Mouse (Mus musculus) forebrain, postnatal 0 days (tissue): ENCODE measurements around the gene Pdpk1. TPM values are rescaled to one million over a fixed set of nuclear protein-coding genes. Genes with fewer than 3 reads are reported as not detected.
"Not testable (repeated sequence)": the region's sequence is repeated elsewhere in the genome, so short reads cannot be mapped to it uniquely, and the experiment has no call there.

ENCODE experiments used
- ATAC-seq: fragments of 200-750 bp; cut with Nextera tagmentation; 2 replicates; pipeline ENCODE4 v1.8.0; 2017; ENCODE audit warnings: mild to moderate bottlenecking, moderate library complexity
- DNase-seq: peaks from one replicate; pipeline ENCODE4 v3.0.0-alpha.2; 2015
- H3K27ac ChIP-seq: fragments of 300-500 bp; sonication (generic); 2 replicates; pipeline ENCODE4 v1.5.1; 2014; ENCODE audit warnings: low read depth, mild to moderate bottlenecking, antibody characterized with exemption, low read length, moderate library complexity, mixed read lengths
- H3K27me3 ChIP-seq: fragments of 300-500 bp; sonication (generic); 2 replicates; pipeline ENCODE4 v1.6.1; 2014; ENCODE audit warnings: mild to moderate bottlenecking, low read length, mixed read lengths; ENCODE audit not compliant: insufficient read depth
- H3K36me3 ChIP-seq: fragments of 300-500 bp; sonication (generic); 2 replicates; pipeline ENCODE4 v1.6.1; 2014; ENCODE audit warnings: mild to moderate bottlenecking, moderate library complexity; ENCODE audit not compliant: insufficient read depth
- H3K4me1 ChIP-seq: fragments of 300-500 bp; sonication (generic); 2 replicates; pipeline ENCODE4 v1.6.1; 2014; ENCODE audit warnings: antibody characterized with exemption; ENCODE audit not compliant: insufficient read depth
- H3K4me2 ChIP-seq: fragments of 300-500 bp; sonication (generic); 2 replicates; pipeline ENCODE4 v1.6.1; 2014; ENCODE audit warnings: low read depth, mild to moderate bottlenecking, moderate library complexity
- H3K4me3 ChIP-seq: fragments of 300-500 bp; sonication (generic); 2 replicates; pipeline ENCODE4 v1.5.1; 2014; ENCODE audit warnings: low read depth, low read length, mixed read lengths
- H3K9ac ChIP-seq: fragments of 300-500 bp; sonication (generic); 2 replicates; pipeline ENCODE4 v1.6.1; 2014; ENCODE audit warnings: mild to moderate bottlenecking
- H3K9me3 ChIP-seq: fragments of 300-500 bp; sonication (generic); 2 replicates; pipeline ENCODE4 v1.6.1; 2016; ENCODE audit warnings: low read length
- CTCF ChIP-seq: sonication (generic); IDR thresholded peaks from 2 replicates; pipeline ENCODE4 v1.5.1; 2016; ENCODE audit warnings: antibody characterized with exemption, control low read depth, low read depth
- WGBS: fragments of 180-500 bp; shearing (Covaris S2); extraction: QIAGEN DNeasy Blood & Tissue Kit; methylation state at CpG from one replicate; pipeline ENCODE4 v1.1.7; 2014; 5-methylcytosine and 5-hydroxymethylcytosine counted together
- polyA plus RNA-seq: library from polyadenylated mRNA; unstranded; fragments of >200 nt; fragmentation: Nextera tagmentation; extraction: Ambion mirVana; gene quantifications from 2 replicates; pipeline ENCODE4 v1.2.1, GENCODE M21; 2015
- total RNA-seq: library from RNA; depleted of rRNA; stranded (reverse); fragments of >200 nt; gene quantifications from 2 replicates; pipeline ENCODE4 v1.2.3, GENCODE M21; 2014

Pdpk1 gene
- total and polyA plus RNA-seq, 2 experiments from 2014 or later, result 55.8 to 59.0 TPM

GRCm38 (mm10) chr17:24126801-24127200 is 23.9 kb downstream of the Pdpk1 start:
- 83% methylated on average over 3 of the region's 3 CpGs for WGBS
- Histone ChIP-seq H3K36me3 (no peaks in the 10 kb centered on the region), H3K4me3 (no peak overlapping the region), H3K4me2 (no peak overlapping the region), H3K9me3 (no peaks in the 10 kb centered on the region), H3K27me3 (no peaks in the 10 kb centered on the region), H3K27ac (no peak overlapping the region), H3K9ac (no peak overlapping the region), H3K4me1 (no peaks in the 10 kb centered on the region)
- DNase-seq, result no peak
- ATAC-seq, result no peak
- TF ChIP-seq CTCF, result no peak

DNA sequence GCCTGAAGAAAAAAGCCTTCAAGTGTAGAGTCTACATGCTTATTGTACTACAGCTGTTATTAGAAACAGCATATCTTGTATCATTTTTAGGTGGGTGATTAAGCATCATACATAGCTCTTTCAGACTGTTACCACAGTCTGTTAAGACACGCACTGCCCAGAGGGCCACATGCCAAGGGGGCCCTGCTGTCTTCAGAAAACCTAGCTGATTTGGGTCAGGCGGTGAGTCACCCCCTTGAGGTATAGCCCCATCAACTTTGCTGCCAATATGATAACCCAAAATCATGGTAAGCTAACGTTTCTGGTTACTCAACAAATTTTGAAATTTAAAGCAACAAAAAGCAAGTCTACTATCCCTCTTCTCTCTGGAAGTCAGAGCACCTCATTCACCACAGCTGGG is 31.3 kb downstream of the Pdpk1 start:
- DNase-seq, result no peak

DNA sequence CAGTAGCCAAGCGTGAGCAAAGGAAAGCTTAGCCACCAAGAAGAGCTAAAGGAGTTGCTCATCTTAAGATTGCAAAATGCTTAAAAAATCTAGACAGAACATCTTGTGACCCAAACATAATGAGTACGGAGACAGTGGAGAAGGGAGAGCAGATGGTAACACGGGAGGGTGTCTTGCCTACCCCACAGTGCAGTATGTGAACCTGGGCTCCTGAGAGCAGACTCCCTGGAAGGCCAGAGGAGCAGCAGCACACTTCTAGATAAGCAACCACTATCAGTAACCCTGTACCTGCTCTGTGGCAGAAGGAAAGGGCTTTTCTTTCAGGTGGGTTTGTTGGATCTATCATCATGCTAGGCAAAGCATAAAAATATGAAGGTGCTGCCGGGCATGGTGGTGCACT is 37.7 kb downstream of the Pdpk1 start:
- Histone ChIP-seq H3K9me3 (no peaks in the 10 kb centered on the region), H3K4me3 (no peak overlapping the region), H3K36me3 (peaks cover 4% of the 10 kb centered on the region), H3K4me2 (no peak overlapping the region), H3K4me1 (peaks cover 5% of the 10 kb centered on the region; the same call in 1 of the 2 replicates), H3K27ac (no peak overlapping the region), H3K27me3 (no peaks in the 10 kb centered on the region), H3K9ac (no peak overlapping the region)
- 77% methylated on average over 4 of the region's 4 CpGs for WGBS
- DNase-seq (no peak), ATAC-seq (no peak)
- no peak for TF ChIP-seq CTCF

More for the DNA sequence above, 31.3 kb downstream of the Pdpk1 start:
- no peak overlapping the region for H3K27ac ChIP-seq
- no peak for ATAC-seq
- H3K9ac ChIP-seq, result no peak overlapping the region
- no peaks in the 10 kb centered on the region for H3K9me3 ChIP-seq
- no peak overlapping the region for H3K4me2 ChIP-seq
- H3K4me3 ChIP-seq, result no peak overlapping the region
- TF ChIP-seq CTCF, result no peak
- peaks cover 5% of the 10 kb centered on the region; the same call in 1 of the 2 replicates for H3K4me1 ChIP-seq
- 86% methylated on average over 3 of the region's 3 CpGs for WGBS
- no peaks in the 10 kb centered on the region for H3K36me3 ChIP-seq
- no peaks in the 10 kb centered on the region for H3K27me3 ChIP-seq

- Histone ChIP-seq H3K27ac (no peak overlapping the region), H3K4me3 (no peak overlapping the region), H3K4me1 (no peaks in the 10 kb centered on the region), H3K36me3 (peaks cover 6% of the 10 kb centered on the region), H3K27me3 (no peaks in the 10 kb centered on the region), H3K4me2 (no peak overlapping the region), H3K9ac (no peak overlapping the region), H3K9me3 (no peaks in the 10 kb centered on the region)
- peak; percentile 13 for DNase-seq
- ATAC-seq, result no peak
- no peak for TF ChIP-seq CTCF
- WGBS, result 60% methylated on average over 1 of the region's 1 CpGs
Measured at GRCm38 (mm10) chr17:24111256-24111655, 39.5 kb downstream of the Pdpk1 start.

- Histone ChIP-seq H3K4me1 (no peaks in the 10 kb centered on the region), H3K9me3 (no peaks in the 10 kb centered on the region), H3K4me3 (no peak overlapping the region), H3K27ac (no peak overlapping the region), H3K9ac (no peak overlapping the region), H3K36me3 (peaks cover 14% of the 10 kb centered on the region), H3K4me2 (no peak overlapping the region), H3K27me3 (no peaks in the 10 kb centered on the region)
- no peak for TF ChIP-seq CTCF
- ATAC-seq (no peak), DNase-seq (peak; percentile 7)
- WGBS, result 52% methylated on average over 1 of the region's 1 CpGs
Measured at GRCm38 (mm10) chr17:24108896-24109295, 41.8 kb downstream of the Pdpk1 start.

DNA sequence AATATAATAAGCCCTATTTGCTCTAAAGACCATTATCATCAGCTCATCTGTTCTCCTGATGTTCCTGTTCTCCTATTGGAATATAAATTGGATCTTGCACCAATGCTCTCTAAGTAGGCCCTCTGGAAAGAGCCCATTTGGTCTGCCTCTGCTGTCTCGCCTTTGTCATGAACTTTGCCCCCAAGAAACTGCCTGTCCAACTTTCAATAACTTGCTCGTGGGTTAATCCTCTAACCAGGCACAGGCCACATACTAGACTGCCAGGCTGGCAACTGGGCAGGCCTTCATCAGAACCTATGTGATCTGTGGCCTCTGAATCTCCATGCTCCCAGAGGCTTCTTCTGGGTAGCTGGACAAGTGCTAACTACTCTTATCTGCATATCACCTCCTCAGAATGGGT is 45.6 kb downstream of the Pdpk1 start:
- Histone ChIP-seq H3K4me1 (no peaks in the 10 kb centered on the region), H3K27me3 (no peaks in the 10 kb centered on the region), H3K4me2 (no peak overlapping the region), H3K9me3 (no peaks in the 10 kb centered on the region), H3K9ac (no peak overlapping the region), H3K4me3 (no peak overlapping the region), H3K27ac (no peak overlapping the region), H3K36me3 (peaks cover 31% of the 10 kb centered on the region)
- DNase-seq, result no peak
- no peak for TF ChIP-seq CTCF
- ATAC-seq, result no peak
- WGBS, result 88% methylated on average over 2 of the region's 2 CpGs

DNA sequence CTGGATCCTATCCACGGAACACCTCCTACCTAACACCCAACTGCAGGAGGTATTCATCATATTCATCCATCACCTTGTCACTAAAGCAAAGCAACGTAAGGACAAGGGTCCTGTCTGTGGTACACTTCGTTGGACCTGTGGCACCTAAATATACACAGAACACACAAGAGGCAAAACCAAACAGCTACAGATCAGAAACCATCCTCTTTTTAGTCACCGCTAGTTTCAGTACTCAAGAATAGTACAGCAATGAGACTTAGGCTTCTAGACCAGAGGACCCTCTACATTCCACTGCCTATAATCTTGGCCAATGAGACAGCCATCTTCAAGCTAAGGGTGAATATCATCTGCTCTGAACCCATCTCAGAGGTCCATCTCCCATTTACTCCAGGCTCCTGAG is 52.4 kb downstream of the Pdpk1 start:
- Histone ChIP-seq H3K9ac (no peak overlapping the region), H3K4me2 (no peak overlapping the region), H3K9me3 (no peaks in the 10 kb centered on the region), H3K4me1 (no peaks in the 10 kb centered on the region), H3K4me3 (no peak overlapping the region), H3K27ac (no peak overlapping the region), H3K27me3 (no peaks in the 10 kb centered on the region), H3K36me3 (peaks cover 35% of the 10 kb centered on the region)
- DNase-seq (no peak), ATAC-seq (no peak)
- WGBS, result 96% methylated on average over 4 of the region's 4 CpGs
- TF ChIP-seq CTCF, result no peak

GRCm38 (mm10) chr17:24090575-24090974 is 60.1 kb downstream of the Pdpk1 start:
- no peak for DNase-seq
- no peak overlapping the region for H3K9ac ChIP-seq
- H3K36me3 ChIP-seq, result peaks cover 69% of the 10 kb centered on the region
- no peaks in the 10 kb centered on the region for H3K27me3 ChIP-seq
- TF ChIP-seq CTCF, result no peak
- no peaks in the 10 kb centered on the region for H3K4me1 ChIP-seq
- no peaks in the 10 kb centered on the region for H3K9me3 ChIP-seq
- H3K27ac ChIP-seq, result no peak overlapping the region
- ATAC-seq, result no peak
- no peak overlapping the region for H3K4me2 ChIP-seq
- 95% methylated on average over 1 of the region's 1 CpGs for WGBS
- H3K4me3 ChIP-seq, result no peak overlapping the region

GRCm38 (mm10) chr17:24086399-24086798 is 64.3 kb downstream of the Pdpk1 start:
- DNase-seq, H3K4me3 ChIP-seq, H3K27me3 ChIP-seq, H3K4me1 ChIP-seq, ATAC-seq, H3K27ac ChIP-seq, H3K9ac ChIP-seq, H3K9me3 ChIP-seq, H3K4me2 ChIP-seq: not testable (repeated sequence)
- H3K36me3 ChIP-seq, result peaks cover 49% of the 10 kb centered on the region
- 91% methylated on average over 4 of the region's 4 CpGs for WGBS
